Mouse (Mus musculus): Measurements from ENCODE around the gene Zfp148.
"Not testable (repeated sequence)": the region's sequence is repeated elsewhere in the genome, so short reads cannot be mapped to it uniquely, and the experiment has no call there.

The Zfp148 gene

GRCm38 (mm10) chr16:33465242-33465614, 84.6 kb downstream of the Zfp148 start:
- no peak for DNase-seq

- no peak for DNase-seq
Observed at GRCm38 (mm10) chr16:33467451-33467850, 86.8 kb downstream of the Zfp148 start.

GRCm38 (mm10) chr16:33469973-33470372, 89.3 kb downstream of the Zfp148 start:
- no peak for DNase-seq

DNA sequence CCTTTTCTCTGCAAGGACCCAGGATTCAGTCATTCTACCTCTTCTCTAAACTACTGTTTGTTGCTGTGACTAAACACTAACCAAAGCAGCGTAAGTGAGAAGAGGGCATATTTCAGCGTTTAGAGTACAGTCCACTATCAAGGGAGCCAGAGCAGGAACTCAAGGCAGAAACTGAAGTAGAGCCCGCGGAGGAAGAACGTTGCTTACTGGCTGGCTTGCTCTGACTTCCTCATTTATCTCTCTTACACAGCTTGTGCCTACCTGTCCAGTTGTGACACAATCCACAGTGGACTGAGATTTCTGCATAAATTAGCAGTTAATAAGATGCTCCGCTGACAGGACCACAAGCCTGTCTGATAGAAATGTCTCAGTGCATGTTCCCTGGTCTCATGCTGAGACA, 93.7 kb downstream of the Zfp148 start:
- DNase-seq = no peak

GRCm38 (mm10) chr16:33479926-33480325, 99.3 kb downstream of the Zfp148 start:
- DNase-seq = no peak

GRCm38 (mm10) chr16:33481148-33481547, 100.5 kb downstream of the Zfp148 start:
- no peak for DNase-seq

DNA sequence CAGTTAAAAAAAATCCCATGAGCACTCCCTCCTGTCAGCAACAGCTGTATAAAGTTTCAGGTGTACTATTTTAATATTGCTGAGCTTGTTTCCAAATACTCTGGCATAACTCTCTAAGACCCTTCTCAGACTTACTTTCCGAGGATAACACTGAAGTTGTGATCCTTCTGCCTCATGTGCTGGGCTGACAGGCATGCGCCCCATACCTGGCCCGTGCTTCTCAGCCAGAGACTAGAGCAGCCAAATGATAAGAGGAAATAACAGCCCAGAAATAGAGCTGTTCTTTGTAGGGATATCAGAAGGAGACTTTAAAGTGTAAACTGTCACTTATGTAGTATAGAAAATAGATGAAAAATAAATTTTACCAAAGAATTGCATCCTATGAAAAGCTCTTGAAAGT, 101.7 kb downstream of the Zfp148 start:
- no peak for DNase-seq

DNA sequence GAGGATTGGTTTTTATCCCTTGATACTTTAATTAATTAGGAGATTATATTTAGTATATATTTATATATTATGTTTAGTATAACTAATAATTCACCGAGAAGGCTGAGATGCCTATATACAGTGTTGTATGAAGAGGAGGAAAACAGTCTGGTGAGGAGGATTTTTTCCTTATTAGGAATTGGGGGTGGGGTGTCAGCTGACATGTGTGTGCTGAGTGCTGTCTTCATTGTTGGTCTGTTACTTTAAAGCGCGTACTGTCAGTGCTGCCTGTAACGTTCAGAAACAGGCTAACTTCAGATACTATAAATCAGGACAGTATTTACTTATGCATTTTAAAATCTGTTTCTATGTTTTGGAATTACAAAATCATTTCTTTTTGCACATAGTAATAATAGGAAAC, 107.1 kb downstream of the Zfp148 start:
- DNase-seq = no peak

DNA sequence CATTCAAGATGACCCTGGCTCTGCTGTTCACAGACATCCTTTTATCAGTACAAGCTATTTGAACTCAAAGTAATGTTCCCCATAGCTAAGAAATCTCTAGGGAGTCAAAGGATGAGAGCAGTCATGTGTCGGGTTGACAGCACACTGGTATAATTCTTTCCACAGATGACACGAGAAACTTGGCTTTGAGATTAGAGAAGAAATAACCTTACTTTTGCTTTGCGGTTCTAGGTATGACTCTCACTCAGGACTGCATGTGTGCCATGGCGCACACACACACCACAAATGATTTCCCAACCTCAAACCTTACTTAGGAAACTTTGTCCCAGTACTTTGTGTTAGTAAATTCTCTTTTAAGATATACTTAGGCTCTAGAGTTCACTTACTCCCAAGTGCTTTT, 113.7 kb downstream of the Zfp148 start:
- DNase-seq = no peak

- DNase-seq = no peak
Observed at GRCm38 (mm10) chr16:33508082-33508481, 127.4 kb downstream of the Zfp148 start.

DNA sequence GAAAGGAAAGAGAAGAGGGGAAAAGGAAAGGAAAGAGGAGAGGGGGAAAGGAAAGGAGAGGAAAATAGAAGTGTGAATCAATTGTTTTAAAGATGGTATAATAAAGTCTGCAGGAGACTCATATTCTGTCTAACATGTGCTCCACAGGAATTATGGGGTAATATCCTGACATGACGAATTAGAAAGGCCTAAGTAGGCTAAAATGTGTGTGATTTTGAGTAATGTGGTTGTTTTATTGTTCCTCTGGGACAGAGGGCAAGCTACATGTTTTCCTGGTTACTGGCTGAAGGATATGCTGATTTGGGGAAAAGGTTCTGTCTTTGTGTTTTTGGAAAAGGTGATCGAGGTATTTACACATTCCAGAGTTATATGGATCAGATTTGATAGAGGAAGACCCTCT, 128.6 kb downstream of the Zfp148 start:
- DNase-seq = not testable (repeated sequence)

GRCm38 (mm10) chr16:33510856-33511255, 130.2 kb downstream of the Zfp148 start:
- not testable (repeated sequence) for DNase-seq

- DNase-seq = no peak
Observed at GRCm38 (mm10) chr16:33512555-33512954, 131.9 kb downstream of the Zfp148 start.

- DNase-seq = peak; percentile 22
Observed at GRCm38 (mm10) chr16:33516807-33517565, 136.3 kb downstream of the Zfp148 start, which contains the start of gene Slc12a8. Slc12a8 (plus strand) TSS chr16:33517328.

GRCm38 (mm10) chr16:33517627-33518026, 137.0 kb downstream of the Zfp148 start:
- peak; percentile 12 for DNase-seq

DNA sequence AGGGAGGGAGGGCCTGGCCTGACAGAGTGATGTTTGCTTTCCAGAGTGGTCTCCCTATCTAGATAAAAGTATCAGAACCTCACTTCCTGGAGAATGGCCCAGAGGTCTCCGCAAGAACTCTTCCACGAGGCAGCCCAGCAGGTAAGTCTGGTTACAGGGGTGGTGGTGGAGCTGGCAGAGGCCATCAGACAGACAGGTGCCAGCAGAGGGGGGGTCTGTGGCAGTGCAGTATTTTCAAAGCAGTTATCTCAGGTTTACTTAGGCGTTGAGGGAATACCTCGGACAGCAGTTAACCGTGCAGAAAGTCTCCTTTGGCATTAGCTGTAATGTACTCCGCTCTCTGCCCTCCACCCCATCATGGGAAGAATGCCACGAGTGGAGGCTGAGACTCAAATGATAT, 137.6 kb downstream of the Zfp148 start:
- no peak for DNase-seq

GRCm38 (mm10) chr16:33519916-33520568, 139.4 kb downstream of the Zfp148 start:
- no peak for DNase-seq

GRCm38 (mm10) chr16:33522516-33522915, 141.9 kb downstream of the Zfp148 start:
- no peak for DNase-seq

DNA sequence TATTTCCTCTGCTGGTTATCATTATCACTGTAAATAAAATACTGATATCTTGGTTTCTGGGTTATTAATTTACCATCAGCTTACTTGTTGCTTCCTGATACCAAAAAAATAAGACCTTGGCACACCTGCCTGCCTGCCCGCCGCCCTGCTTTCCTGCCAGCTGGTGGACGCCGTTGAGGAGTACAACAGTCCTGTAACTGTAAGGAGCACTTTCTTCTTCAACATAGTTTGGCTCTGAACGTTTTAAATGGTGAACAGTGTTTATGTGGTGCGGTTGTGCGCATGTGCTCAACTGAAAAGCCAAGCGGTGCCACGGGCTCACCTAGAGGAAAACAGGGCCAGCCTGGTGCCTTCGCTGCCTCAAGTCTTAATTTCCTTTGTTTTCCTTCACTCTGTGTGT, 142.9 kb downstream of the Zfp148 start:
- DNase-seq = no peak

DNA sequence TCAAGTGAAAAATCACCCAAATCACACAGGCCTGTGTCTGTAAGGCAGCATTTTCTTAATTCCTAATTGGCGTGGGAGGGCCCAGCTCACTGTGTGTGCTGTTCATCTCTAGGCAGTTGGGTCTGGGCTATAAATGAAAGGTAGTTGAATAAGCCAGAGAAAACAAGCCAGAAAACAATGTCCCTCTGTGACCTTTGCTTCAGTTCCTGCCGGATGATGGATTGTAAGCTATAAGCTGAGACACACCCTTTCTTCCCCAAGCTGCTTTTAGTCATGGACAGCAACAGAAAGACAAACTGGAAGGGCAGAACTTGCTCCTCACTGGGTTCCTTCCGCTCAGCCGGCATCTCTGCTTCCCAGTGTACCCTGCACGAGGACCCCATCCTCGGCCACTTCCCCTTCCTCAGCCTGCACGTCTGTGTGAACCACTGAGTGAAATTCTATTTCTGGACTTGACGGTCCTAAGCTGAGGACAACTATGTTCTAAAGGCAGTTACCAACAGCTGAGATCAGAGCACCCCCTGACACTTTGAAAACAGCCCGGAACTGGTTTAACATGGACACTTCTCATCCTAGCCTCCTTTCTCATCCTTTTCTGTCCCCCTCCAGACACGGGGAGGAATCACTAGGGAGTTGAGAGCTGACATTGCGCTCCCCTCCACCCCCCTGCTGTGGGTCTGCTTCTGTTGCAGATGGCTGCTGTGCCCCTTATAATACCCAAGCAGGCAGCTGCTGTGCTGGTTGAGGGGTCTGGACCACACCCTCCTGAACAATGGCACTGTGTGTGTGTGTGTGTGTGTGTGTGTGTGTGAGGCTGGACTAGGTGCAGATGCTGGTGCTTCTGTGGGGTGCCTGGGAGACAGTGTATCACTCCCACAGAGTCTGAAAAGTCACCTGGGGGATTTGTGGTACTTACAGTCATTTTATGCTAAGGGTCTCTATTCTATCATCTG, 149.1 kb downstream of the Zfp148 start:
- no peak for DNase-seq

DNA sequence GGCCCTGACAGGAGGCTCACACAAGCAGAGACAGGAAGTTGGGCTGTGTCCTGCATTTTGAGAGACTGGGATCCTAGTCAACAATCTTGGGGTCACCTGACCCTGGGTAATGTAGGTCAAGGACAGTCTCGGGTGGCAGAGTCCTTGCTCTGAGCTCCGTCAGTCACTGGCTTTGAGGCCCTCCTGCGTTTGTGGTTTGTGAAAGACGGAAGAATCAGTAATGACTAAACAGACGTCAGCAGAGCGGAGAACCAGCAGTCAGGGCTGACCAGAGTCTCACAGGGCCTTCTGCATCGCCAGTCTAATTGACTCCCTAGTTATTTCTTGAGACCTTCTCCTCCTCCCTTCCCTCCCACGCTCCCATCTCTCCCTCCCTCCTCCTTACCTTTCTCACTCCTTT, 150.5 kb downstream of the Zfp148 start:
- DNase-seq = no peak

- DNase-seq = no peak
Observed at GRCm38 (mm10) chr16:33536456-33536855, 155.8 kb downstream of the Zfp148 start.

GRCm38 (mm10) chr16:33537499-33538225, 157.0 kb downstream of the Zfp148 start:
- DNase-seq = no peak

All from cerebellum, adult 11 months (tissue).